Mouse (Mus musculus) lung, adult 2 months (tissue): Measurements from ENCODE around the gene Drc3.

Source experiments
- CTCF ChIP-seq: fragments of 200-500 bp; IDR thresholded peaks from 2 replicates; pipeline ENCODE4 v1.5.1; 2011; ENCODE audit warnings: mild to moderate bottlenecking, low read length, control low read depth; ENCODE audit not compliant: insufficient read depth
- POLR2A ChIP-seq: fragments of 200-500 bp; IDR thresholded peaks from 2 replicates; pipeline ENCODE4 v1.6.1; 2011; ENCODE audit warnings: low read depth, mild to moderate bottlenecking, control low read depth, low read length, borderline replicate concordance; ENCODE audit errors: extremely low read depth

- TF ChIP-seq CTCF, result no peak
- no peak for TF ChIP-seq POLR2A
Observed at GRCm38 (mm10) chr11:60412921-60413320, 59.8 kb downstream of the Drc3 start.
